Mouse (Mus musculus) kidney, adult 2 months (tissue): Measurements from ENCODE around the gene Mfap2. TPM values are rescaled to one million over a fixed set of nuclear protein-coding genes. Genes with fewer than 3 reads are reported as not detected.

Experiments
- DNase-seq: peaks from one replicate; pipeline ENCODE4 v3.0.0; 2021
- H3K27ac ChIP-seq: fragments of 200-500 bp; 2 replicates; pipeline ENCODE4 v1.5.1; 2012; ENCODE audit warnings: low read depth, low read length, control low read depth, inconsistent platforms; ENCODE audit not compliant: insufficient read depth
- H3K27me3 ChIP-seq: fragments of 200-500 bp; replicated peaks from 2 replicates; pipeline ENCODE4 v1.6.1; 2012; ENCODE audit warnings: mild to moderate bottlenecking, moderate library complexity, low read length, inconsistent platforms; ENCODE audit not compliant: control insufficient read depth, insufficient read depth
- H3K36me3 ChIP-seq: fragments of 200-500 bp; 2 replicates; pipeline ENCODE4 v1.6.1; 2012; ENCODE audit warnings: mild to moderate bottlenecking, moderate library complexity, low read length, inconsistent platforms; ENCODE audit not compliant: control insufficient read depth, insufficient read depth
- H3K4me1 ChIP-seq: fragments of 200-500 bp; 2 replicates; pipeline ENCODE4 v1.6.1; 2011; ENCODE audit warnings: low read length; ENCODE audit not compliant: control insufficient read depth, insufficient read depth
- H3K4me3 ChIP-seq: fragments of 200-500 bp; 2 replicates; pipeline ENCODE4 v1.5.1; 2011; ENCODE audit warnings: mild to moderate bottlenecking, low read depth, low read length, control low read depth; ENCODE audit not compliant: insufficient read depth
- CTCF ChIP-seq: fragments of 200-500 bp; conservative IDR thresholded peaks from 2 replicates; pipeline ENCODE4 v1.5.1; 2011; ENCODE audit warnings: low read depth, mild to moderate bottlenecking, control low read depth, low read length, moderate library complexity, mixed read lengths; ENCODE audit not compliant: insufficient read depth, insufficient read length
- POLR2A ChIP-seq: fragments of 200-500 bp; IDR thresholded peaks from one replicate; pipeline ENCODE4 v1.6.1; 2011; ENCODE audit warnings: low read depth, low read length, control low read depth
- whole genome bisulfite sequencing: fragments of 180-500 bp; shearing (Covaris S2); methylation state at CpG from one replicate; pipeline ENCODE4 v1.1.7; 2018; 5-methylcytosine and 5-hydroxymethylcytosine counted together
- polyA plus RNA-seq: library from polyadenylated mRNA; depleted of rRNA; stranded (reverse); fragments of >200 nt; gene quantifications from 2 replicates; pipeline ENCODE4 v1.2.3, GENCODE M21; 2012

Gene Mfap2
- polyA plus RNA-seq, 1 experiment = 14.9 TPM

- no peaks in the 10 kb centered on the region for H3K4me1 ChIP-seq
- DNase-seq = no peak
- H3K27ac ChIP-seq = no peak overlapping the region
- no peak for TF ChIP-seq POLR2A
- no peak for TF ChIP-seq CTCF
- peak overlapping the region; percentile 54 for H3K4me3 ChIP-seq
- no peaks in the 10 kb centered on the region for H3K27me3 ChIP-seq
- no peaks in the 10 kb centered on the region for H3K36me3 ChIP-seq
- WGBS = 3% methylated on average over 26 of the region's 26 CpGs
These were observed 308 bp downstream of the Mfap2 start for GRCm38 (mm10) chr4:141010526-141010925.

- DNase-seq = peak; percentile 55
- Histone ChIP-seq H3K27ac (no peak overlapping the region), H3K4me1 (no peaks in the 10 kb centered on the region), H3K4me3 (peak overlapping the region; percentile 54), H3K27me3 (no peaks in the 10 kb centered on the region), H3K36me3 (no peaks in the 10 kb centered on the region)
- WGBS = 5% methylated on average over 17 of the region's 17 CpGs
- TF ChIP-seq CTCF (no peak), POLR2A (no peak)
These were observed 767 bp downstream of the Mfap2 start for GRCm38 (mm10) chr4:141010941-141011429.

- peak; percentile 44 for DNase-seq
- Histone ChIP-seq H3K27ac (no peak overlapping the region), H3K4me1 (no peaks in the 10 kb centered on the region), H3K36me3 (no peaks in the 10 kb centered on the region), H3K4me3 (no peak overlapping the region), H3K27me3 (no peaks in the 10 kb centered on the region)
- 48% methylated on average over 14 of the region's 14 CpGs for WGBS
- TF ChIP-seq POLR2A (no peak), CTCF (no peak)
These were observed 1.5 kb downstream of the Mfap2 start for GRCm38 (mm10) chr4:141011556-141012328.

GRCm38 (mm10) chr4:141012558-141012957 is 2.3 kb downstream of the Mfap2 start:
- Histone ChIP-seq H3K4me3 (no peak overlapping the region), H3K36me3 (no peaks in the 10 kb centered on the region; the same call in 1 of the 2 replicates), H3K4me1 (no peaks in the 10 kb centered on the region), H3K27ac (no peak overlapping the region), H3K27me3 (no peaks in the 10 kb centered on the region)
- WGBS = 78% methylated on average over 10 of the region's 10 CpGs
- TF ChIP-seq CTCF (no peak), POLR2A (no peak)
- no peak for DNase-seq

- 79% methylated on average over 8 of the region's 8 CpGs for WGBS
- Histone ChIP-seq H3K4me1 (no peaks in the 10 kb centered on the region), H3K27ac (no peak overlapping the region), H3K27me3 (no peaks in the 10 kb centered on the region), H3K36me3 (peaks cover 2% of the 10 kb centered on the region; the same call in 1 of the 2 replicates), H3K4me3 (no peak overlapping the region)
- no peak for DNase-seq
- no peak for TF ChIP-seq POLR2A
- no peak for TF ChIP-seq CTCF
These were observed 3.9 kb downstream of the Mfap2 start for GRCm38 (mm10) chr4:141014114-141014513.

GRCm38 (mm10) chr4:141014856-141015255 is 4.6 kb downstream of the Mfap2 start:
- H3K36me3 ChIP-seq = peaks cover 2% of the 10 kb centered on the region; the same call in 1 of the 2 replicates

GRCm38 (mm10) chr4:141015356-141015755 is 5.1 kb downstream of the Mfap2 start:
- TF ChIP-seq POLR2A (no peak), CTCF (no peak)
- H3K4me1 ChIP-seq = no peaks in the 10 kb centered on the region
- no peak overlapping the region for H3K27ac ChIP-seq
- no peak for DNase-seq
- no peaks in the 10 kb centered on the region for H3K27me3 ChIP-seq
- 59% methylated on average over 7 of the region's 7 CpGs for WGBS
- H3K4me3 ChIP-seq = no peak overlapping the region
- peaks cover 2% of the 10 kb centered on the region; the same call in 1 of the 2 replicates for H3K36me3 ChIP-seq

More at GRCm38 (mm10) chr4:141014856-141015255, 4.6 kb downstream of the Mfap2 start:
- DNase-seq = no peak
- no peak for TF ChIP-seq CTCF
- no peak for TF ChIP-seq POLR2A
- Histone ChIP-seq H3K4me3 (no peak overlapping the region), H3K4me1 (no peaks in the 10 kb centered on the region), H3K27ac (no peak overlapping the region), H3K27me3 (no peaks in the 10 kb centered on the region)
- WGBS = 87% methylated on average over 11 of the region's 11 CpGs
